Comparison of ENCODE assay signal across 10 mouse cellular contexts in the genomic region with DNA sequence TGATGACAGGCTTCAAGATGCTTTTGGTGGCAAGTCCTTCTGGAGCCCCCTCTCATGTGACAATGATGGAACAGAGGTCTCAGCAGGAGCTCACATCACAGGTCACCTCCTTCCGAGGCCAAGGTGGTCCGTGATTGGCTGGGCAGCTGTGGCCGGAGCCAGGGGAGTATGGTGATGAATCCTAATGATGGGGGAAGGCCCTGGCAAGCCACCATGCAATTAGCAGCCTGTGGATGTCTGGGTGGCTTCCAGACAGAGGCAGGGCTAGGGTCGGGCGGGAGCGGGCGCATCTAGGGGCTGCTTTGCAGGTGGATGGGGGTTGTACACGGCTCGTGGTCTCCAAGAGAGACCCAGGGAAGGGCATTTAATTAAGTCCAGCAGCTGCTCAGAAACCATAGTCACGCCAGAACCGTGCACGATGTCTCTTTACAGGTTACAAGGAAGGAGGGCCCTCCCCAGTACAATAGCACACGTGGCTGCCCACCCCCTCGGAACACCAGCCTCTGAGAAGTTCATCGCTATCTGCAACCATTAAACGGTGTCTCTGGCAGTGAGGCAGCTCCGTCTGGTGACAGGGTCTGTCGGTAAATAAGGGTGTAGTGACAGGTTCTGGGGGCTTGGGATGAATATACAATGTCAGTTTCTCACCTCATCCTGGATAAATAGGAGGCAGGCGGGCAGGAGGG.
DNase-seq lines count a peak whose midpoint lies in the region; ATAC-seq lines count a peak whose summit lies in the region.
"Had no signal": no experiment of that assay in that cellular context is flagged by ENCODE, and none has a peak within 500 bp of the region (broad histone marks: within the 10 kb centered on the region; RNA-seq: fewer than 3 reads in every experiment).

No protein-coding gene starts in this region.

- no peak overlapping the region for H3K9ac ChIP-seq in forebrain, embryonic 15.5 days (replicated peaks)
- H3K9ac ChIP-seq in limb, embryonic 11.5 days (ENCODE audit: low read length), result no peak overlapping the region
- H3K9ac ChIP-seq: lung, embryonic 14.5 days had no signal

- H3K4me3 ChIP-seq in heart, embryonic 10.5 days, result no peak overlapping the region
- no peak overlapping the region for H3K4me3 ChIP-seq in forebrain, embryonic 15.5 days
- H3K4me3 ChIP-seq in limb, embryonic 11.5 days (ENCODE audit: low read depth, low read length), result no peak overlapping the region

- H3K36me3 ChIP-seq in heart, embryonic 10.5 days, result no peaks in the 10 kb centered on the region
- H3K36me3 ChIP-seq in forebrain, embryonic 15.5 days, result no peaks in the 10 kb centered on the region
- H3K36me3 ChIP-seq in limb, embryonic 11.5 days (ENCODE audit: control insufficient read depth, insufficient read depth, low read length), result no peaks in the 10 kb centered on the region

- no peak for DNase-seq in heart, embryonic 10.5 days (ENCODE audit: low spot score)
- no peak for DNase-seq in heart, postnatal 25 days (ENCODE audit: low spot score)
- peak; percentile 50 for DNase-seq in limb, embryonic 11.5 days (ENCODE audit: low spot score)
- DNase-seq in retina, postnatal 1 day, result peak; percentile 90
- no peak for DNase-seq in lung, postnatal 14 days
- no peak for DNase-seq in kidney, postnatal 10 days
- no peak for DNase-seq in gastrocnemius, postnatal 36 days
- DNase-seq: heart, adult 18-20 months; lung, embryonic 14.5 days had no signal

- peak; percentile 69 for ATAC-seq in forebrain, embryonic 15.5 days (replicated peaks)
- ATAC-seq in limb, embryonic 11.5 days (ENCODE audit: insufficient number of reproducible peaks, low FRiP score, low TSS enrichment, low read depth), result no peak

- H3K4me2 ChIP-seq in forebrain, embryonic 15.5 days (replicated peaks), result no peak overlapping the region
- no peak overlapping the region for H3K4me2 ChIP-seq in limb, embryonic 11.5 days (ENCODE audit: low read depth, severe bottlenecking)
- H3K4me2 ChIP-seq: lung, embryonic 14.5 days had no signal

- intact Hi-C loops in heart, postnatal 25 days (cut with DNase I), result no loop called here
- intact Hi-C loops in gastrocnemius, postnatal 36 days (cut with DNase I), result no loop called here

- peak overlapping the region; percentile 26; the same call in 1 of the 2 replicates for H3K27ac ChIP-seq in heart, embryonic 10.5 days
- H3K27ac ChIP-seq in forebrain, embryonic 15.5 days (replicated peaks), result peak overlapping the region; percentile 51; the same call in 1 of the 2 replicates
- no peak overlapping the region for H3K27ac ChIP-seq in limb, embryonic 11.5 days (replicated peaks; ENCODE audit: low read depth, low read length)

- no peaks in the 10 kb centered on the region for H3K9me3 ChIP-seq in heart, embryonic 10.5 days
- no peaks in the 10 kb centered on the region for H3K9me3 ChIP-seq in forebrain, embryonic 15.5 days
- no peaks in the 10 kb centered on the region for H3K9me3 ChIP-seq in limb, embryonic 11.5 days (ENCODE audit: control insufficient read depth, low read length)

- WGBS in heart, embryonic 10.5 days, result 28% methylated on average over 19 of the region's 19 CpGs
- 6% methylated on average over 19 of the region's 19 CpGs for WGBS in forebrain, embryonic 15.5 days
- WGBS in limb, embryonic 11.5 days, result 6% methylated on average over 19 of the region's 19 CpGs

- H3K4me1 ChIP-seq in heart, embryonic 10.5 days, result peaks cover 67% of the 10 kb centered on the region
- H3K4me1 ChIP-seq in forebrain, embryonic 15.5 days, result peaks cover 28% of the 10 kb centered on the region
- peaks cover 22% of the 10 kb centered on the region for H3K4me1 ChIP-seq in limb, embryonic 11.5 days (ENCODE audit: control insufficient read depth, insufficient read depth, low read length)

- H3K27me3 ChIP-seq in heart, embryonic 10.5 days (ENCODE audit: insufficient read depth, poor library complexity, severe bottlenecking), result peaks cover 11% of the 10 kb centered on the region; the same call in 1 of the 2 replicates
- H3K27me3 ChIP-seq in forebrain, embryonic 15.5 days, result no peaks in the 10 kb centered on the region
- peaks cover 3% of the 10 kb centered on the region; the same call in 1 of the 2 replicates for H3K27me3 ChIP-seq in limb, embryonic 11.5 days (ENCODE audit: control insufficient read depth, insufficient read depth, low read length)

Comparison
In these comparisons a context has a peak if more than half of its experiments do, and no peak if none do; other contexts are left out.
1. DNase-seq: peak in limb, embryonic 11.5 days (single experiment) and retina, postnatal 1 day (single experiment); none in heart, embryonic 10.5 days (single experiment), heart, postnatal 25 days (single experiment), lung, postnatal 14 days (single experiment), kidney, postnatal 10 days (single experiment) and gastrocnemius, postnatal 36 days (0 of 2).